Mouse (Mus musculus): ENCODE results near the gene Egfem1. TPM values are rescaled to one million over a fixed set of nuclear protein-coding genes. Genes with fewer than 3 reads are reported as not detected.
A peak's percentile ranks its signal among the peaks of the same experiment; 100 is the strongest.

Egfem1 gene
- total RNA-seq, 2 experiments from 2014 or later = 22.0 to 27.1 TPM

DNA sequence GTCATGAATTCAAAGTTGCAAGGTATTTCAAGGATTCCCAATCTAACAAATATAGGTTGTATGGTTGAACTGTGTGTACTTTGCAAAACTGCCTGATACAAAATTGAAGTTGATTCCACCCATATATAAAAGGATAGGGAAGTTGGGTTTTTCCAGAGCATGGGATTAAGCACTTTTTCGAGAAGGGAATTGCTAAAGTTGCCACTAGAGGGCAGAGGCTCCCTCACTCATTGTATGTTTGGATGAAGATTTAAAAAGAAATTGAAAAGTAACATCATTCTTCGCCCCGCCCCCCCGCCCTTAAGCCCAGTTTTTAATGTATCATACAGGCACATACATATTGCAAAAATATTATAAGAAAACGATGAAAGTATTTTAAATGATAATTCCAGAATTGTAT, 657.5 kb downstream of the Egfem1 start:
- intact Hi-C loops (cut with DNase I) = no loop called here
- no peak for DNase-seq

Small RNA genes lying within 50 kb of the gene (microRNA-seq; reads per million reads assigned to microRNA genes)
- gene Mir21b = not detected
- 127 reads per million, percentile 52 among the genes with 10 or more reads in this experiment for gene Mir551b

Other genes starting within 250 kb of the Egfem1 start
- not detected for gene Gm1527, start 189.4 kb upstream of the Egfem1 start, total RNA-seq (2021)

Data from left cerebral cortex, postnatal 4 days (tissue).